Mouse (Mus musculus) forebrain, postnatal 0 days (tissue): Measurements from ENCODE around the gene Ccdc88c. TPM values are rescaled to one million over a fixed set of nuclear protein-coding genes. Genes with fewer than 3 reads are reported as not detected.

Experiments used
- ATAC-seq: fragments of 200-750 bp; cut with Nextera tagmentation; 2 replicates; pipeline ENCODE4 v1.8.0; 2017; ENCODE audit warnings: mild to moderate bottlenecking, moderate library complexity
- DNase-seq: peaks from one replicate; pipeline ENCODE4 v3.0.0-alpha.2; 2015
- H3K27ac ChIP-seq: fragments of 300-500 bp; sonication (generic); 2 replicates; pipeline ENCODE4 v1.5.1; 2014; ENCODE audit warnings: low read depth, mild to moderate bottlenecking, antibody characterized with exemption, low read length, moderate library complexity, mixed read lengths
- H3K27me3 ChIP-seq: fragments of 300-500 bp; sonication (generic); 2 replicates; pipeline ENCODE4 v1.6.1; 2014; ENCODE audit warnings: mild to moderate bottlenecking, low read length, mixed read lengths; ENCODE audit not compliant: insufficient read depth
- H3K36me3 ChIP-seq: fragments of 300-500 bp; sonication (generic); 2 replicates; pipeline ENCODE4 v1.6.1; 2014; ENCODE audit warnings: mild to moderate bottlenecking, moderate library complexity; ENCODE audit not compliant: insufficient read depth
- H3K4me1 ChIP-seq: fragments of 300-500 bp; sonication (generic); 2 replicates; pipeline ENCODE4 v1.6.1; 2014; ENCODE audit warnings: antibody characterized with exemption; ENCODE audit not compliant: insufficient read depth
- H3K4me2 ChIP-seq: fragments of 300-500 bp; sonication (generic); 2 replicates; pipeline ENCODE4 v1.6.1; 2014; ENCODE audit warnings: low read depth, mild to moderate bottlenecking, moderate library complexity
- H3K4me3 ChIP-seq: fragments of 300-500 bp; sonication (generic); 2 replicates; pipeline ENCODE4 v1.5.1; 2014; ENCODE audit warnings: low read depth, low read length, mixed read lengths
- H3K9ac ChIP-seq: fragments of 300-500 bp; sonication (generic); 2 replicates; pipeline ENCODE4 v1.6.1; 2014; ENCODE audit warnings: mild to moderate bottlenecking
- H3K9me3 ChIP-seq: fragments of 300-500 bp; sonication (generic); 2 replicates; pipeline ENCODE4 v1.6.1; 2016; ENCODE audit warnings: low read length
- CTCF ChIP-seq: sonication (generic); IDR thresholded peaks from 2 replicates; pipeline ENCODE4 v1.5.1; 2016; ENCODE audit warnings: antibody characterized with exemption, control low read depth, low read depth
- WGBS: fragments of 180-500 bp; shearing (Covaris S2); extraction: QIAGEN DNeasy Blood & Tissue Kit; methylation state at CpG from one replicate; pipeline ENCODE4 v1.1.7; 2014; 5-methylcytosine and 5-hydroxymethylcytosine counted together
- polyA plus RNA-seq: library from polyadenylated mRNA; unstranded; fragments of >200 nt; fragmentation: Nextera tagmentation; extraction: Ambion mirVana; gene quantifications from 2 replicates; pipeline ENCODE4 v1.2.1, GENCODE M21; 2015
- total RNA-seq: library from RNA; depleted of rRNA; stranded (reverse); fragments of >200 nt; gene quantifications from 2 replicates; pipeline ENCODE4 v1.2.3, GENCODE M21; 2014

Gene Ccdc88c
- total and polyA plus RNA-seq, 2 experiments from 2014 or later, result 14.6 to 31.5 TPM

DNA sequence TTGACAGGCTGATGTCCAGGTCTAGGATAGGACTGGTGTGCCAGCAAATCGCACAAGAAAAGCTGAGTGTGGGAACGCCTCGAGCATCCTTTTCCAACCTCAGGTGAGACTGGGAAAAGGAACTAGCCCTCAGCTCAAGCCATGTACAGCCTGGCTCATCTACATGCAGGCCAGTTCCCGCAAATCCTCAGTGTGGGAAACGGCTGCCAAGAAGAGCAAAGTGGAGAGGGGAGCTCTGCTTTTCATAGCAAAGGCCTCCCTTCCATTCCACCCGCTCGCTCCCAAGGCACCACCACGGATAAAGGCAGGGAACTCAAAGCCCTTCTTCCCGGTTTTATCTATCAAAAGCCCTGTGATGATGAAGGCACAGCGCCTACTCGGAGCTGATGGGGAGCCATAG is 5.7 kb downstream of the Ccdc88c start:
- Histone ChIP-seq H3K4me2 (0 out of 2 replicates have a peak overlapping the region, but pooled peaks have one; percentile 0), H3K9me3 (no peaks in the 10 kb centered on the region), H3K9ac (no peak overlapping the region), H3K4me1 (peaks cover 27% of the 10 kb centered on the region), H3K36me3 (peaks cover 15% of the 10 kb centered on the region), H3K27ac (no peak overlapping the region), H3K4me3 (no peak overlapping the region), H3K27me3 (no peaks in the 10 kb centered on the region)
- no peak for ATAC-seq
- no peak for TF ChIP-seq CTCF
- WGBS, result 46% methylated on average over 11 of the region's 11 CpGs
- DNase-seq, result no peak

DNA sequence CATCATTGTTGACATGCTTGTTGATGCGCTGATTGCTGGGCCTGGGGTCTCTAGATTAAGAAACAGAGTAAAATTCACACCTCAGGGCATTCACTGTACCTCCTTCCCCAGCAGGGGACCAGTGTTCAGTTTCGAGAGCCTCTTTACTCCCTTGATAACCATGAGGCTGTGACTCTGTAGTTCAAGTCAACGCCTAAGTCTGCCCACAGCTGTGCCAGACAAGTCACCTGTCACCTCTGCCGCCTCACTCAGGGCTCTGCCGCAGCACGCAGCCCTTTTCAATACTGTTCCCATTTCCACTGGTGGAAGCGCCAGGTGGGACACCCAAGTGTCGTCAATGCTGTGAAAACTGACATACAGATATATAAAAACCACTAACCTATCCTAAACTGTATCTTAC is 6.5 kb downstream of the Ccdc88c start:
- Histone ChIP-seq H3K36me3 (peaks cover 15% of the 10 kb centered on the region), H3K4me3 (no peak overlapping the region), H3K27me3 (no peaks in the 10 kb centered on the region), H3K9me3 (no peaks in the 10 kb centered on the region), H3K4me2 (no peak overlapping the region), H3K27ac (no peak overlapping the region), H3K9ac (no peak overlapping the region), H3K4me1 (peaks cover 27% of the 10 kb centered on the region)
- no peak for TF ChIP-seq CTCF
- WGBS, result 95% methylated on average over 8 of the region's 8 CpGs
- DNase-seq (no peak), ATAC-seq (no peak)

DNA sequence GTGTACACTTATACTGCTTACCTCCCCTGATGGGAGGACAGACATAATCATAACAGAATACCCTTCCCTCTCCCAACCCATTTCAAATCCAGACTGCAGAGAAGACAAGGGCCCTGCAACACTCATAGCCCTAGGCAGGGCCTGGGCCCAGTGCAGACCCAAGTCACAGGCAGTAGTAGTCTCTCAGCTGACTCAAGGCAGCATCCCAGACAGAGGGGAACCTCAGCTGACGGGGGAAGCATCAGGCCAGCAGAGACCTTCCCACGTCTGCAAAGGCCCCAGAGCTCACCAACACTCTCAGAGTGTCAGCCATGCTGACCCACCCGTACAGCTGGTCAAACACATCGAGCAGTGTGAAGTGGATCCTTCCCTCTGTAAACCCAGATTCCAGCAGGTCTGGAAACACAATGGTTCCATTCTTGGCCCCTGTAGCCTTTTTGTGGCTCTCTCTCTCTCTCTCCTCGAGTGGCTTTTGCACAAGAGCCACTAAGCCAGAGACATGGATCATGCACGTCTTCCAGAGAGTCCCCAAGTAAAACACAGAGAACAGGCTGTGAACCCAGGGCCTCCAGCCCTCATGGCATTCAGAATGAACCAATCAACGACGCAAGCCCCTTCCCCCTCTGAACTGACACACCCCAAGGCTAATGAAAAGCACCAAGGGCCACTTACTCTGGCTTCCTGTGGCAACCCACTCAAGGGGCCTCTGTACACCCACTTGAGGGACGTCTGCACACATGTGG is 7.2 kb downstream of the Ccdc88c start:
- Histone ChIP-seq H3K9ac (no peak overlapping the region), H3K36me3 (peaks cover 15% of the 10 kb centered on the region), H3K4me1 (peaks cover 26% of the 10 kb centered on the region), H3K4me3 (no peak overlapping the region), H3K27me3 (no peaks in the 10 kb centered on the region), H3K9me3 (no peaks in the 10 kb centered on the region), H3K27ac (no peak overlapping the region), H3K4me2 (no peak overlapping the region)
- ATAC-seq (no peak), DNase-seq (no peak)
- no peak for TF ChIP-seq CTCF
- 76% methylated on average over 9 of the region's 9 CpGs for WGBS

DNA sequence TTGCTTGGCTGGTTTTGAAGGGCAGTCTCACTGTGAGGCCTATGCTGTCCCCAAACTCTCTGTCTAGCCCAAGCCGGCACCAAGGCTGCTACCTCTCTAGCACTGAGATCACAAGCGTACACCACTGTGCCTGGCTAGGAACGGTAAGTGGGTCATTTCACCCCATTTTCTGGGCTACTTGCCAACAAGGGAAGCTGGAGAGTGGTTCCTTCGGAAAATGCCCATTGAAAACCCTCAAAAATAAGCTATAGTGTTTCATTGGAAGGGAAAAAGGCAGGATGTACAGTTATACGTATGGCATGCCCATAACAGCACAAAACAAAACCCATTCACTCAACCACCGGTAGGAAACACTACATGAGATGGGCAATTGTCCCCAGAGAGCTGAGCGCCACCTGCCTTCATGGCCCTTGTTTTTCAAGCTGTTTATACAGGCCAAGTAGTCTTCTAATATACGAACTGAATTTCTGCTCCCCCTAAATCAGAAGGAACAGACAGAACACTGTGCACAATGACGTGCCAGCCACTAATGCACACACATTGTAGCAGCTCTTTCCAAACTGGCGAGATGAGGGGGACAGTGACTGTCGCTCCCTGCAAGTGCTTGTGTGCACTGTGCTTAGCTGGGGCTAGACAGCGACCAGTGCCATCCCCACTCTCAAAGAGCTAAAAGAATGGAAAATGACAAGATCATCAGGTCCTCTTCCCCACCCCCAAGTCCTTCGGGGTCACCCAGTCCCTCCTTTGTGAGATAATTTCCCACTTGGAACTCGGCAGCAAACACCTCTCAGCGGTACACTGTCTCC is 8.4 kb downstream of the Ccdc88c start:
- Histone ChIP-seq H3K36me3 (peaks cover 15% of the 10 kb centered on the region), H3K4me2 (no peak overlapping the region), H3K9me3 (no peaks in the 10 kb centered on the region), H3K4me3 (no peak overlapping the region), H3K4me1 (peaks cover 25% of the 10 kb centered on the region), H3K27me3 (no peaks in the 10 kb centered on the region), H3K27ac (no peak overlapping the region), H3K9ac (no peak overlapping the region)
- no peak for ATAC-seq
- 58% methylated on average over 15 of the region's 15 CpGs for WGBS
- DNase-seq, result no peak
- no peak for TF ChIP-seq CTCF

DNA sequence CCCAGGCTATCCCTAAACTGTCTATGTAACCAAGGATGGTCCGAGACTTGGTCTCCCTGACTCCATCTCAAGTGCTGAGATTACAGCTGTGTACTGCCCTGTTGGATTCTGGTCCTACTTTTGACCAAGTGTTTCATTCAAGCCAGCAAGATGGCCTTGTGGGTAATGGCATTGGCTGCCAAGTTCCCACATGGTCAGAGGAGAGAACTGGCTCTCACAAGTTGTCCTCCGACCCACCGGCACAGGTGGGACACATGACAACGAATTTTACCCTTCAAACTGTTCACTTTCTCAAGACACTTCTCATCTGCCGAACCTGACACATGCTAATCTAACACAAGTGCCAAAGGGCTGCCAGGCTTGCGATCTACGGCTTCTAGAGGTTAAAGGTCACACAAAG is 9.4 kb downstream of the Ccdc88c start:
- no peak for TF ChIP-seq CTCF
- Histone ChIP-seq H3K27me3 (no peaks in the 10 kb centered on the region), H3K4me1 (peaks cover 18% of the 10 kb centered on the region)

DNA sequence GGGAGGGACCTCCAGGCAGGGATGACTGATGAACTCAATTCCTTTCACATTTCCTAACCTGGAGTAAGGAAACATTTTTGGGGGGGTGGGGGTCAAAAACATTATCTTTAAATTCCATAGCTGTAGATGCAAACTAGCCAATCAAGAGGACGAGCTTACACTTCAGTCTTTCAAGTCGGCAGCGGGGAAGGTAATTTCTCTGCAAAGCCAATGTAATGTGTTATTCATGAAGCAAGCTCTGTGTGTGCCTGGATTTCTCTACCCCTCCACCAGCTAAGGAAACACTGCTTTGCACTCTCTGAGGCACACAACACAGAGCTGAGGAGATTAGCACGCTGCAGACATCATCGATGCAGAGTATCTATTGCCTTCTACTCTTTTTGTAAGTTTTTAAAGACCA is 9.8 kb downstream of the Ccdc88c start:
- Histone ChIP-seq H3K4me2 (no peak overlapping the region), H3K9ac (no peak overlapping the region), H3K27ac (no peak overlapping the region), H3K9me3 (no peaks in the 10 kb centered on the region), H3K27me3 (no peaks in the 10 kb centered on the region), H3K4me1 (peaks cover 20% of the 10 kb centered on the region; the same call in 1 of the 2 replicates), H3K4me3 (no peak overlapping the region), H3K36me3 (peaks cover 15% of the 10 kb centered on the region)
- DNase-seq (peak; percentile 33), ATAC-seq (no peak)
- TF ChIP-seq CTCF, result no peak
- 31% methylated on average over 5 of the region's 5 CpGs for WGBS

More for the DNA sequence above, 9.4 kb downstream of the Ccdc88c start:
- H3K4me2 ChIP-seq, result no peak overlapping the region
- no peak overlapping the region for H3K27ac ChIP-seq
- DNase-seq (no peak), ATAC-seq (no peak)
- WGBS, result 86% methylated on average over 7 of the region's 7 CpGs
- H3K9me3 ChIP-seq, result no peaks in the 10 kb centered on the region
- H3K4me3 ChIP-seq, result no peak overlapping the region
- peaks cover 15% of the 10 kb centered on the region for H3K36me3 ChIP-seq
- no peak overlapping the region for H3K9ac ChIP-seq

DNA sequence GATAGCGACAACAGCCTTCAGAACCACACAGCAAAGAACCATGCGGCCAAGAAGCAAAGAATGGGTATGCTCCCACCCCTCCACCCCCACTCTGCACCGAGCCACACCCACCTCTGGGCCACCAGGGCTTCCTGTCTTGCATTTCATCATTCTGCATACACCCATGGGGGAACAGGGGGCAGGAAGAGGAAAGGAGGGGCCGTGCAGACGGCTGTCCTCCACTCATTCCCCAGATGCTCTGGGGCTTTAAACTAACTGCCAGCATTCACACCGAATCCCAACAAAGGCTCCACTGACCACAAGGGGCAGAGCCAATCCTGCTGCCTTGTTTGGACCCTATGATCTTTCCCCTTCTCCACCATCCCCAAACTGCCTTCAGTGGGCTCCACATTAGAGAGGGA is 10.9 kb downstream of the Ccdc88c start:
- Histone ChIP-seq H3K4me3 (no peak overlapping the region), H3K36me3 (peaks cover 15% of the 10 kb centered on the region), H3K4me1 (peaks cover 20% of the 10 kb centered on the region; the same call in 1 of the 2 replicates), H3K27ac (peak overlapping the region; percentile 62; the same call in 1 of the 2 replicates), H3K27me3 (no peaks in the 10 kb centered on the region), H3K4me2 (peak overlapping the region; percentile 8; the same call in 1 of the 2 replicates), H3K9me3 (no peaks in the 10 kb centered on the region), H3K9ac (0 out of 2 replicates have a peak overlapping the region, but pooled peaks have one; percentile 14)
- 36% methylated on average over 6 of the region's 6 CpGs for WGBS
- no peak for DNase-seq
- TF ChIP-seq CTCF, result no peak
- peak; percentile 26; the same call in 1 of the 2 replicates for ATAC-seq
